Mouse (Mus musculus) G1E-ER4 (cell line): ENCODE measurements around the gene Nrros. TPM values are rescaled to one million over a fixed set of nuclear protein-coding genes. Genes with fewer than 3 reads are reported as not detected.

Experiments used
- GATA1 ChIP-seq: IDR thresholded peaks from one replicate; pipeline ENCODE4 v1.8.0; 2012; ENCODE audit warnings: low read length, inconsistent platforms
- polyA plus RNA-seq: library from polyadenylated mRNA; stranded (reverse); fragments of >175 nt; gene quantifications from 2 replicates; pipeline ENCODE4 v1.2.3, GENCODE M21; 2012

The Nrros gene
- polyA plus RNA-seq, 1 experiment = 74.8 TPM

- TF ChIP-seq GATA1 = no peak
These were observed 35.1 kb downstream of the Nrros start for GRCm38 (mm10) chr16:32130190-32130826.

GRCm38 (mm10) chr16:32129449-32130189 lies 35.8 kb downstream of the Nrros start:
- no peak for TF ChIP-seq GATA1

- no peak for TF ChIP-seq GATA1
These were observed 38.3 kb downstream of the Nrros start for GRCm38 (mm10) chr16:32127046-32127445.

- TF ChIP-seq GATA1 = no peak
These were observed 40.0 kb downstream of the Nrros start for GRCm38 (mm10) chr16:32125364-32125763.

GRCm38 (mm10) chr16:32124444-32125335 lies 40.7 kb downstream of the Nrros start:
- TF ChIP-seq GATA1 = no peak

GRCm38 (mm10) chr16:32124020-32124419 lies 41.4 kb downstream of the Nrros start:
- TF ChIP-seq GATA1 = no peak

GRCm38 (mm10) chr16:32120454-32120853 lies 44.9 kb downstream of the Nrros start:
- no peak for TF ChIP-seq GATA1

- no peak for TF ChIP-seq GATA1
These were observed 49.2 kb downstream of the Nrros start for GRCm38 (mm10) chr16:32116186-32116585.

GRCm38 (mm10) chr16:32115781-32116180 lies 49.6 kb downstream of the Nrros start:
- no peak for TF ChIP-seq GATA1

GRCm38 (mm10) chr16:32114968-32115695 lies 50.3 kb downstream of the Nrros start:
- no peak for TF ChIP-seq GATA1

GRCm38 (mm10) chr16:32114406-32114805 lies 51.0 kb downstream of the Nrros start:
- TF ChIP-seq GATA1 = no peak

GRCm38 (mm10) chr16:32113541-32114218 lies 51.7 kb downstream of the Nrros start:
- TF ChIP-seq GATA1 = no peak

- TF ChIP-seq GATA1 = no peak
These were observed 54.3 kb downstream of the Nrros start for GRCm38 (mm10) chr16:32110951-32111699.

- TF ChIP-seq GATA1 = no peak
These were observed 56.8 kb downstream of the Nrros start for GRCm38 (mm10) chr16:32108578-32108977.
